Mouse (Mus musculus): Measurements from ENCODE around the gene Cnga4.
"Not testable (repeated sequence)": the region's sequence is repeated elsewhere in the genome, so short reads cannot be mapped to it uniquely, and the experiment has no call there.

The Cnga4 gene

DNA sequence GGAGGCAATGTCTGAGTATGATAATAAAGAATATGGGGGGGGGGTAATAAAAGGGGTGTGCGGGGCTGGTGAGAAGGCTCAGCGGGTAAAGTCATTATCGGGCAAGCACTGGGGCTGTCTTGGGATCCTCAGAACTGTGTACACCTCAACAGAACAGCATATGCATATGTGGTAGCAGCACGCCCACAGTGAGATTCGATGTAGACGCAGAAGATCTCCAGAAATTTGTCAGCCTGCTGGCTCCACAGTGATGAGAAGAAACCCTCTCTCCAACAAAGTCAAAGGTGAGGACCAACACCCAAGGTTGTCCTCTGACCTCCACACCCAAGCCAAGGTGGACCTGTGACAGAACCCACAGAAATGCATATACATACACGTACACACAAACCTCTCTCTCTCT is 12.2 kb downstream of the Cnga4 start:
- DNase-seq (ENCODE audit: low spot score), result no peak

DNA sequence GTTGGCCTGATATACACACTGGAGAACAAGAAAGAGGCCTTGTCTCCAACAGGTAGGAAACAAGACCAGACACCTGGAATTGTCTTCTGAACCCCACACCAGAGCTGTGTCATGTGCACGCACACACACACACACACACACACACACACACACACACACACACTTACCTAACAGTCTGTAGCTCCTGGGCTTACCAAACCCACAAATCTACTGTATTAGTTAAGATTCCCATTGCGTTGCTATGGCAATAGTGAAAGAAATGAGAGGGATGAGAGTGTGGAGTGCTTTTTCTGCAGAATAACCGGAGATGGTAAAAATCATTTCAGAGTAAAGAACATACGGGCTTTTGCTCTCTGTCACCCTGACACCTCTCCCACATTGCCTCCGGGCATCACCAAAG is 13.7 kb downstream of the Cnga4 start:
- no peak for DNase-seq (ENCODE audit: low spot score)

DNA sequence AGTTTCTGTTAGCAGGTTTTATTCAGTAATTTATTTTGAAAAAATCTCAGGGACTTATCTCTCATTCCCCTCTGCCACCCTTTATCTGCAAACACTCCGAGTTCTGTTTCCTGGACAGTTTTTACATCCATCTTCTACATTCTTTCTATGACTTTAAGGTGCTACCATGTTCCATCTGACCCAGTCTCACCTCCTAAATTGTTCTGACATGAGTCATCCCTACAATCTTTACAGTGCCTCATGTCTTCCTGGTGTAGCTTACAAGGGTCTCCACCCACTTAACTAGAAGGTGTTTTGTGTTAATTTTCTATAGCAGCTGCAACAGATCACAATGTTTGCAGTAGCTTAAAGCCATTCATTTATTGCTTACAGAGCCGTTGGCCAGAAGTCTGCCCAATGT is 16.5 kb downstream of the Cnga4 start:
- DNase-seq (ENCODE audit: low spot score), result no peak

DNA sequence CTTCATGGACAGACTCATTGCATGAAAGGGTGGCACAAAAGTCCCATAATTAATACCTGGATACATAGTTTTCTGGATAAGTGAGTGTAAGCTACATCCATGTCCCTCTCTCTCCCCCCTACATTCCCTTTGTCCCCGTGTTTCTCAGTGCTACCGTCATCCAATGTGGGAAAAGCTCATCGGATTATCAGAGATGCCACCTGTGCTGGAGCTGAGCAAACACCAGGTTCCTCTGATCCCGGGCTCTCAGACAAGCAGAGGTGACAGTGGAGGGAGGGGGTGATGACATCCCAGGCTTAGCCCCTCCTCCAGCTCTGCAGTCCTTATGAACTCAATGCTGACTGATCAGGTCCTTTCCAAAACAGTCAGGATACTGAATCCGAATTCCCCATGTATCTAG is 20.0 kb downstream of the Cnga4 start:
- no peak for DNase-seq (ENCODE audit: low spot score)

DNA sequence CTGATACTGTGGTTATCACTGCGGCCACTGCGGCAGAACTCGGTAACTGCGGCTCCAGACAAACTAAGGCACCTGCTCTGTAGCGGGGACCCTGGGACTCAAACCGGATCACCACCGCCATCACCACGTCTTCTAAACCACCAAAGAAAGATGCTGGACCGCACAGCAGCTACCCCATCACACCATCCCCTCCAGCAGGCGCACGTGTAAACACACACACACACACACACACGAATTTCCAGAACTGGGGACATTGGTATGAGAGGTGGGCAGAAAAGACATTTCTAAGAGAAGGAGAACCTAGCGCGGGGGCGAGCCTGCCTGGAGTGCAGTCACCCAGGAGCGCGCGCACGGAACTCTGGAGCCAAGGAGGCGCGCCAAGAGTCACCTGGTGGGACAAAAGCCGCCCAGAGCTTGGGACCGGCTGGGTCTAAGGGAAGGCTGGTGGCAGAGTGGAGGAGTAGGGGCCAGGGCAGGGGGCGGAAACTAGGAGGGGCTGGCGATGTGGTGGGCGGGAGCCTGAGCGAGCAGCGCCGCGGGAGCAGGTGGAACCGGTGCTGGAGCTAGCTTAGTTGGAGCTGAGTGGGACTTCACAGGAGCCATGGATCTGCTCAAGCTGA is 21.2 kb downstream of the Cnga4 start, which contains the start of gene Cckbr:
TSS of gene Cckbr (plus strand) at position 308 of the 620 bp plus-strand sequence.
- DNase-seq (ENCODE audit: low spot score), result no peak

- DNase-seq (ENCODE audit: low spot score), result no peak
Observed at GRCm38 (mm10) chr7:105426051-105426450, 21.7 kb downstream of the Cnga4 start.

DNA sequence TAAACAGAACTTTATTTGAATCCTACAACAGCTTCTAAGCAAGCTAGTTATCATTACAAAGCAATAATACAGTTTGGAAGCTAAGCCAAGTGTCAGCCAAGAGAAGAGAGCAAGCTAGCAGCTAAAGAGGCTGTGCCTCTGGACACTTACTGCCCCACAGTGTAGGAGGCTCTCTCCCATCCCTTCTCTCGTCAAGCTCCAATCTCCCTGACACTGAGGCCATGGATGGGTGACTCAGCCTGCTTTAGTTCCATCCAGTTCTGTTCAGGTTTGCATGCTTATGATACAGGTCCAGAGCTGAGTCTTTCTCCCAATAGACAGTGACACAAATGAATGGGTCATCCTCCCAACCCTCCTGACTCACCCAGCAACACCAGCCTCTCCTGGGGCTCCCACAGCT is 27.7 kb downstream of the Cnga4 start:
- DNase-seq (ENCODE audit: low spot score), result no peak

DNA sequence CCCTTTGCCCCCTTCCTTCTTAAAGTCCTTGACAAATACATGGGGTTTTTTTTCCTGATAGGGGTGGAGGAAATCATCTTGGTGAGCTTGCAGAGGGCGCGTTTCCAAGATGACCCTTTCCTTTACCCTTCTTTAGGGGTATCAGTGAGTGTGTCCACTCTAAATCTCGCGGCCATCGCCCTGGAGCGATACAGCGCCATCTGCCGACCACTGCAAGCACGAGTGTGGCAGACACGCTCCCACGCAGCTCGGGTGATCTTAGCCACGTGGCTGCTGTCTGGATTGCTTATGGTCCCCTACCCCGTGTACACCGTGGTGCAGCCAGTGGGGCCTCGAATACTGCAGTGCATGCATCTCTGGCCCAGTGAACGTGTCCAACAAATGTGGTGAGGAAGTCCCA is 29.5 kb downstream of the Cnga4 start:
- DNase-seq (ENCODE audit: low spot score), result no peak

DNA sequence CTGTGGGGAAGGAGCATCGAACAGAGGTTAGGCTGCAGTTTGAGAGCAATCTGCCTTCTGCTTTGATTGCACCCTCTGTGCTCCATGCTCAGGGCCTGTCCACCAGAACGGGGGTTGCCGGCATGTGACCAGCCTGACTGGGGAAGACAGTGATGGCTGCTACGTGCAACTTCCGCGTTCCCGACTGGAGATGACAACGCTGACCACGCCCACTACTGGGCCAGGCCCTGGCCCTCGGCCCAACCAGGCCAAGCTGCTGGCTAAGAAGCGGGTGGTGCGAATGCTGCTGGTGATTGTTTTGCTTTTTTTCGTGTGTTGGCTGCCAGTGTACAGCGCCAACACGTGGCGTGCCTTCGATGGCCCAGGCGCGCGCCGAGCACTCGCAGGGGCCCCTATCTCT is 30.4 kb downstream of the Cnga4 start:
- no peak for DNase-seq (ENCODE audit: low spot score)

GRCm38 (mm10) chr7:105437979-105438772 is 33.8 kb downstream of the Cnga4 start:
- DNase-seq (ENCODE audit: low spot score), result no peak

GRCm38 (mm10) chr7:105441426-105441825 is 37.1 kb downstream of the Cnga4 start:
- no peak for DNase-seq (ENCODE audit: low spot score)

- no peak for DNase-seq (ENCODE audit: low spot score)
Observed at GRCm38 (mm10) chr7:105445076-105445475, 40.7 kb downstream of the Cnga4 start.

- not testable (repeated sequence) for DNase-seq (ENCODE audit: low spot score)
Observed at GRCm38 (mm10) chr7:105453345-105453744, 49.0 kb downstream of the Cnga4 start.

All from spleen, adult 12 weeks (tissue).